Mouse (Mus musculus) brain, embryonic 14.5 days (tissue): Measurements from ENCODE around the gene Mfsd14a.

Source experiments
- CTCF ChIP-seq: fragments of 200-500 bp; IDR thresholded peaks from 2 replicates; pipeline ENCODE4 v1.5.1; 2012; ENCODE audit warnings: inconsistent platforms, mild to moderate bottlenecking, moderate library complexity, borderline replicate concordance; ENCODE audit not compliant: insufficient read depth, insufficient read length; ENCODE audit errors: extremely low read depth
- POLR2A ChIP-seq: fragments of 200-500 bp; IDR thresholded peaks from 2 replicates; pipeline ENCODE4 v1.6.1; 2012; ENCODE audit warnings: mild to moderate bottlenecking, inconsistent platforms, borderline replicate concordance; ENCODE audit not compliant: poor library complexity, insufficient read depth, insufficient read length, severe bottlenecking; ENCODE audit errors: extremely low read depth

- TF ChIP-seq CTCF: no peak
- no peak for TF ChIP-seq POLR2A
These were observed 23.9 kb downstream of the Mfsd14a start for GRCm38 (mm10) chr3:116638572-116638971.
